Mouse (Mus musculus): ENCODE measurements at regions not wholly inside any gene's neighbourhood (a gene's known extent, or its start where the extent isn't known, plus 50 kb on each side); places are given as distances from the start of the nearest gene placed in this dataset.
A peak's percentile ranks its signal among the peaks of the same experiment; 100 is the strongest.

- Histone ChIP-seq H3K36me3 (ENCODE audit: control insufficient read depth, insufficient read depth) (no peaks in the 10 kb centered on the region), H3K4me3 (ENCODE audit: low read depth, low read length) (no peak overlapping the region), H3K4me1 (replicated peaks; ENCODE audit: control insufficient read depth, insufficient read depth, low read length) (peaks cover 7% of the 10 kb centered on the region; the same call in 1 of the 2 replicates), H3K9me3 (ENCODE audit: control insufficient read depth) (no peaks in the 10 kb centered on the region), H3K9ac (ENCODE audit: low read depth, low read length) (no peak overlapping the region), H3K27me3 (replicated peaks; ENCODE audit: control insufficient read depth, insufficient read depth, low read length) (no peaks in the 10 kb centered on the region), H3K27ac (ENCODE audit: low read depth, low read length) (no peak overlapping the region; the same call in 1 of the 2 replicates), H3K4me2 (replicated peaks; ENCODE audit: low read depth) (no peak overlapping the region)
- no peak for TF ChIP-seq CTCF (IDR thresholded peaks at IDR 0.05; ENCODE audit: low read depth)
- whole genome bisulfite sequencing = 29% methylated on average over 15 of the region's 15 CpGs
- ATAC-seq = no peak
These were observed 136.9 kb upstream of the Serp2 start for GRCm38 (mm10) chr14:76693351-76694317.

DNA sequence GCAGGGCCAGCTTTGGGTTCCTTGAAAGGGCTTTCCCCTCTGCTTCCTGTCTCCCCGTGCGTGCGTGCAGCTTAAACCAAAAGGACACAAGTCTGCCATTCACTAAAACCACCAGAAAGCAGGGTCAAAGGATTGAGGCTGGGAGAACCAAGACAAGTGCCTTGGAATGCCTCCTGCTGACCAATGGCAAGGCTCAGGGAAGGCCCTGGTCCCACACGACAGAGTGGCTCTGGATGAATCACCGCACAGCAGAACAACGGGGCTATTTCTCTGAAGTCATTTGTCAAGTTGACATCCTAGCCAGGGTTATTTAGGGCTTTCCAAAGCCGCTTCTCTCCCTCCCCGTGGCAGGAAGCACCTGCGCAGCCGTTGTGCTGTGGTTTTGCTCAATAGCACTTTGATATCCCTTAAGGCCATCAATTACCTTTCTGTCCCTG, 131.3 kb upstream of the Serp2 start:
- WGBS = 25% methylated on average over 10 of the region's 10 CpGs
- no peak for TF ChIP-seq CTCF (IDR thresholded peaks at IDR 0.05; ENCODE audit: low read depth)
- Histone ChIP-seq H3K4me3 (ENCODE audit: low read depth, low read length) (no peak overlapping the region), H3K27ac (ENCODE audit: low read depth, low read length) (no peak overlapping the region), H3K36me3 (ENCODE audit: control insufficient read depth, insufficient read depth) (no peaks in the 10 kb centered on the region), H3K9me3 (ENCODE audit: control insufficient read depth) (0 out of 2 replicates have a peak, but pooled peaks cover 3% of the 10 kb centered on the region), H3K4me1 (replicated peaks; ENCODE audit: control insufficient read depth, insufficient read depth, low read length) (no peaks in the 10 kb centered on the region; the same call in 1 of the 2 replicates), H3K9ac (ENCODE audit: low read depth, low read length) (no peak overlapping the region), H3K27me3 (replicated peaks; ENCODE audit: control insufficient read depth, insufficient read depth, low read length) (no peaks in the 10 kb centered on the region), H3K4me2 (replicated peaks; ENCODE audit: low read depth) (no peak overlapping the region)
- no peak; the same call in 1 of the 2 replicates for ATAC-seq

- 0 out of 2 replicates have a peak, but pooled peaks cover 3% of the 10 kb centered on the region for H3K9me3 ChIP-seq (ENCODE audit: control insufficient read depth)
- no peak overlapping the region for H3K27ac ChIP-seq (ENCODE audit: low read depth, low read length)
- H3K36me3 ChIP-seq (ENCODE audit: control insufficient read depth, insufficient read depth) = no peaks in the 10 kb centered on the region
- no peak for TF ChIP-seq CTCF (IDR thresholded peaks at IDR 0.05; ENCODE audit: low read depth)
- 40% methylated on average over 9 of the region's 9 CpGs for WGBS
- H3K4me1 ChIP-seq (replicated peaks; ENCODE audit: control insufficient read depth, insufficient read depth, low read length) = no peaks in the 10 kb centered on the region; the same call in 1 of the 2 replicates
- H3K27me3 ChIP-seq (replicated peaks; ENCODE audit: control insufficient read depth, insufficient read depth, low read length) = no peaks in the 10 kb centered on the region
- H3K4me3 ChIP-seq (ENCODE audit: low read depth, low read length) = no peak overlapping the region
- peak; percentile 74 for ATAC-seq
- H3K9ac ChIP-seq (ENCODE audit: low read depth, low read length) = no peak overlapping the region
- H3K4me2 ChIP-seq (replicated peaks; ENCODE audit: low read depth) = no peak overlapping the region
These were observed 130.2 kb upstream of the Serp2 start for GRCm38 (mm10) chr14:76686762-76687453.

GRCm38 (mm10) chr14:76685830-76686761, 129.4 kb upstream of the Serp2 start:
- no peak overlapping the region for H3K4me2 ChIP-seq (replicated peaks; ENCODE audit: low read depth)
- no peak for ATAC-seq
- H3K9me3 ChIP-seq (ENCODE audit: control insufficient read depth) = 0 out of 2 replicates have a peak, but pooled peaks cover 3% of the 10 kb centered on the region
- no peaks in the 10 kb centered on the region for H3K36me3 ChIP-seq (ENCODE audit: control insufficient read depth, insufficient read depth)
- no peak for TF ChIP-seq CTCF (IDR thresholded peaks at IDR 0.05; ENCODE audit: low read depth)
- H3K9ac ChIP-seq (ENCODE audit: low read depth, low read length) = no peak overlapping the region
- H3K4me1 ChIP-seq (replicated peaks; ENCODE audit: control insufficient read depth, insufficient read depth, low read length) = peaks cover 6% of the 10 kb centered on the region; the same call in 1 of the 2 replicates
- H3K27ac ChIP-seq (ENCODE audit: low read depth, low read length) = no peak overlapping the region
- H3K4me3 ChIP-seq (ENCODE audit: low read depth, low read length) = no peak overlapping the region
- H3K27me3 ChIP-seq (replicated peaks; ENCODE audit: control insufficient read depth, insufficient read depth, low read length) = no peaks in the 10 kb centered on the region
- WGBS = 91% methylated on average over 17 of the region's 17 CpGs

- 0 out of 2 replicates have a peak, but pooled peaks cover 3% of the 10 kb centered on the region for H3K9me3 ChIP-seq (ENCODE audit: control insufficient read depth)
- H3K27ac ChIP-seq (ENCODE audit: low read depth, low read length) = no peak overlapping the region
- H3K27me3 ChIP-seq (replicated peaks; ENCODE audit: control insufficient read depth, insufficient read depth, low read length) = no peaks in the 10 kb centered on the region
- peaks cover 8% of the 10 kb centered on the region; the same call in 1 of the 2 replicates for H3K4me1 ChIP-seq (replicated peaks; ENCODE audit: control insufficient read depth, insufficient read depth, low read length)
- TF ChIP-seq CTCF (IDR thresholded peaks at IDR 0.05; ENCODE audit: low read depth) = no peak
- 47% methylated on average over 2 of the region's 2 CpGs for WGBS
- H3K9ac ChIP-seq (ENCODE audit: low read depth, low read length) = no peak overlapping the region
- no peak for ATAC-seq
- no peaks in the 10 kb centered on the region for H3K36me3 ChIP-seq (ENCODE audit: control insufficient read depth, insufficient read depth)
- H3K4me3 ChIP-seq (ENCODE audit: low read depth, low read length) = no peak overlapping the region
- no peak overlapping the region for H3K4me2 ChIP-seq (replicated peaks; ENCODE audit: low read depth)
These were observed 127.6 kb upstream of the Serp2 start for GRCm38 (mm10) chr14:76684327-76684726.

Measured in intestine, postnatal 0 days (tissue).